Mouse (Mus musculus): ENCODE measurements at regions not wholly inside any gene's neighbourhood (a gene's known extent, or its start where the extent isn't known, plus 50 kb on each side); places are given as distances from the start of the nearest gene placed in this dataset.

GRCm38 (mm10) chr6:51339301-51339700 lies 93.2 kb upstream of the Nfe2l3 start:
- TF ChIP-seq CTCF (IDR thresholded peaks at IDR 0.05) (no peak), EP300 (IDR thresholded peaks at IDR 0.05) (no peak)

Data from lung, postnatal 0 days (tissue).